Mouse (Mus musculus): ENCODE data around the gene Ccr10.

GRCm38 (mm10) chr11:101186526-101187247, 11.4 kb upstream of the Ccr10 start:
- TF ChIP-seq CTCF (IDR thresholded peaks at IDR 0.05) (no peak), EP300 (IDR thresholded peaks at IDR 0.05) (no peak)
